ENCODE assay signal across 12 mouse cellular contexts in genomic region chr10:128588136-128588535, GRCm38 (mm10). TPM values are rescaled to one million over a fixed set of nuclear protein-coding genes. Genes with fewer than 3 reads are reported as not detected.
DNase-seq lines count a peak whose midpoint lies in the region; ATAC-seq and TF ChIP-seq lines count a peak whose summit lies in the region.
"Had no signal": no experiment of that assay in that cellular context is flagged by ENCODE, and none has a peak within 500 bp of the region (broad histone marks: within the 10 kb centered on the region; RNA-seq: fewer than 3 reads in every experiment).

No protein-coding gene starts in this region.

- ATAC-seq in heart, embryonic 15.5 days (replicated peaks; ENCODE audit: insufficient number of reproducible peaks, insufficient read depth, low FRiP score, low read depth): no peak
- no peak for ATAC-seq in lung, embryonic 16.5 days (ENCODE audit: low read depth)
- ATAC-seq in liver, embryonic 11.5 days (replicated peaks; ENCODE audit: low FRiP score): no peak
- ATAC-seq in stomach, postnatal 0 days (ENCODE audit: low FRiP score, low TSS enrichment): peak; percentile 0; the same call in 1 of the 2 replicates
- ATAC-seq: activated CD4-positive, CD25-positive, alpha-beta regulatory T cell, adult 4 months; CD4-positive, CD25-positive, alpha-beta regulatory T cell, adult 4 months; forebrain, embryonic 14.5 days had no signal

- no peaks in the 10 kb centered on the region for H3K36me3 ChIP-seq in heart, embryonic 15.5 days
- H3K36me3 ChIP-seq in lung, embryonic 16.5 days (ENCODE audit: control insufficient read depth, insufficient read depth, low read length): no peaks in the 10 kb centered on the region; the same call in 1 of the 2 replicates
- H3K36me3 ChIP-seq in liver, embryonic 11.5 days (ENCODE audit: control insufficient read depth, insufficient read depth, low read length): no peaks in the 10 kb centered on the region
- peaks cover 2% of the 10 kb centered on the region; the same call in 1 of the 2 replicates for H3K36me3 ChIP-seq in stomach, postnatal 0 days (ENCODE audit: control insufficient read depth, insufficient read depth, low read length)

- H3K4me1 ChIP-seq in heart, embryonic 15.5 days (replicated peaks): peaks cover 28% of the 10 kb centered on the region
- H3K4me1 ChIP-seq in lung, embryonic 16.5 days (replicated peaks; ENCODE audit: control insufficient read depth, insufficient read depth, low read length): peaks cover 22% of the 10 kb centered on the region
- H3K4me1 ChIP-seq in liver, embryonic 11.5 days (replicated peaks; ENCODE audit: control insufficient read depth, insufficient read depth, low read length): peaks cover 8% of the 10 kb centered on the region
- H3K4me1 ChIP-seq in stomach, postnatal 0 days (replicated peaks; ENCODE audit: control insufficient read depth, insufficient read depth): 0 out of 2 replicates have a peak, but pooled peaks cover 7% of the 10 kb centered on the region

- no peaks in the 10 kb centered on the region for H3K9me3 ChIP-seq in heart, embryonic 15.5 days (replicated peaks)
- H3K9me3 ChIP-seq in lung, embryonic 16.5 days (ENCODE audit: control insufficient read depth, low read length): no peaks in the 10 kb centered on the region
- no peaks in the 10 kb centered on the region for H3K9me3 ChIP-seq in liver, embryonic 11.5 days (ENCODE audit: control insufficient read depth, low read length)
- no peaks in the 10 kb centered on the region for H3K9me3 ChIP-seq in stomach, postnatal 0 days (ENCODE audit: control insufficient read depth, low read length)

- H3K27me3 ChIP-seq in heart, embryonic 15.5 days: peaks cover 25% of the 10 kb centered on the region
- H3K27me3 ChIP-seq in lung, embryonic 16.5 days (ENCODE audit: control insufficient read depth, insufficient read depth, low read depth, low read length): peaks cover 18% of the 10 kb centered on the region
- peaks cover 58% of the 10 kb centered on the region for H3K27me3 ChIP-seq in liver, embryonic 11.5 days (replicated peaks; ENCODE audit: control insufficient read depth, insufficient read depth, low read length)
- no peaks in the 10 kb centered on the region for H3K27me3 ChIP-seq in stomach, postnatal 0 days (ENCODE audit: control insufficient read depth, insufficient read depth, low read length)

- WGBS in heart, embryonic 15.5 days: 41% methylated on average over 1 of the region's 1 CpGs
- 32% methylated on average over 1 of the region's 1 CpGs for WGBS in lung, embryonic 16.5 days
- WGBS in liver, embryonic 11.5 days: 44% methylated on average over 1 of the region's 1 CpGs
- WGBS in stomach, postnatal 0 days: 38% methylated on average over 1 of the region's 1 CpGs

- DNase-seq in heart, postnatal 36 days: no peak
- no peak for DNase-seq in lung, postnatal 4 days
- no peak for DNase-seq in liver, embryonic 11.5 days (ENCODE audit: low spot score)
- DNase-seq in stomach, postnatal 0 days (ENCODE audit: low spot score): no peak
- no peak for DNase-seq in cerebellum, adult 9-11 months
- DNase-seq in urinary bladder, postnatal 10 days (ENCODE audit: low spot score): no peak
- DNase-seq: right cerebral cortex, postnatal 25 days had no signal

- H3K9ac ChIP-seq in heart, embryonic 15.5 days: no peak overlapping the region
- peak overlapping the region; percentile 75 for H3K9ac ChIP-seq in lung, embryonic 16.5 days (ENCODE audit: low read length)
- no peak overlapping the region for H3K9ac ChIP-seq in liver, embryonic 11.5 days (ENCODE audit: low read depth, low read length)
- peak overlapping the region; percentile 80 for H3K9ac ChIP-seq in stomach, postnatal 0 days (ENCODE audit: low read length)

- no peak overlapping the region for H3K27ac ChIP-seq in heart, embryonic 15.5 days
- H3K27ac ChIP-seq in lung, embryonic 16.5 days (ENCODE audit: low read length): peak overlapping the region; percentile 96
- H3K27ac ChIP-seq in liver, embryonic 11.5 days (ENCODE audit: low read depth, low read length): no peak overlapping the region
- peak overlapping the region; percentile 98 for H3K27ac ChIP-seq in stomach, postnatal 0 days (replicated peaks)

- intact Hi-C loops in heart, postnatal 36 days (cut with DNase I): no loop called here

- no peak for TF ChIP-seq CTCF in stomach, postnatal 0 days (IDR thresholded peaks at IDR 0.05; ENCODE audit: low read depth)

- TF ChIP-seq EP300 in stomach, postnatal 0 days (optimal IDR thresholded peaks at IDR 0.05): no peak

- no peak overlapping the region for H3K4me3 ChIP-seq in heart, embryonic 15.5 days
- peak overlapping the region; percentile 70 for H3K4me3 ChIP-seq in lung, embryonic 16.5 days (ENCODE audit: low read length)
- H3K4me3 ChIP-seq in liver, embryonic 11.5 days (ENCODE audit: low read depth, low read length): no peak overlapping the region
- H3K4me3 ChIP-seq in stomach, postnatal 0 days (ENCODE audit: low read depth, low read length): peak overlapping the region; percentile 70

- H3K4me2 ChIP-seq in heart, embryonic 15.5 days: peak overlapping the region; percentile 1; the same call in 1 of the 2 replicates
- peak overlapping the region; percentile 97 for H3K4me2 ChIP-seq in lung, embryonic 16.5 days (ENCODE audit: low read depth, low read length)
- H3K4me2 ChIP-seq in liver, embryonic 11.5 days: peak overlapping the region; percentile 99
- H3K4me2 ChIP-seq in stomach, postnatal 0 days (replicated peaks; ENCODE audit: low read depth): peak overlapping the region; percentile 98

RNA-seq across cellular contexts. Expression of gene Erbb3, which starts 1.3 kb away (rescaled TPM):
- polyA plus RNA-seq in heart, embryonic 15.5 days (2015; fragmentation: Nextera tagmentation; extraction: Ambion mirVana): 3.4 and 5.0 TPM in 2 replicates
- total RNA-seq in heart, postnatal 36 days (2021): 1 to 10 TPM; 8.9 to 9.2 TPM
- polyA plus RNA-seq in lung, embryonic 16.5 days (2015; fragmentation: Nextera tagmentation; extraction: Ambion mirVana): 26.9 and 27.6 TPM in 2 replicates
- 3.0 and 3.7 TPM in 2 replicates for polyA plus RNA-seq in liver, embryonic 11.5 days (2014; fragmentation: Nextera tagmentation; extraction: Ambion mirVana)
- 18.6 and 18.9 TPM in 2 replicates for polyA plus RNA-seq in stomach, postnatal 0 days (2015; fragmentation: Nextera tagmentation; extraction: Ambion mirVana)

RNA-seq across cellular contexts. Expression of gene Pa2g4, which starts 22.3 kb away (rescaled TPM):
- 101 and 132 TPM in 2 replicates for polyA plus RNA-seq in heart, embryonic 15.5 days (2015; fragmentation: Nextera tagmentation; extraction: Ambion mirVana)
- total RNA-seq in heart, postnatal 36 days (2021): 10 to 100 TPM; 43.4 to 50.5 TPM
- polyA plus RNA-seq in lung, embryonic 16.5 days (2015; fragmentation: Nextera tagmentation; extraction: Ambion mirVana): 161 and 167 TPM in 2 replicates
- polyA plus RNA-seq in liver, embryonic 11.5 days (2014; fragmentation: Nextera tagmentation; extraction: Ambion mirVana): 384 and 397 TPM in 2 replicates
- 131 and 135 TPM in 2 replicates for polyA plus RNA-seq in stomach, postnatal 0 days (2015; fragmentation: Nextera tagmentation; extraction: Ambion mirVana)

RNA-seq across cellular contexts. Expression of gene Rps26, which starts 38.4 kb away (rescaled TPM):
- polyA plus RNA-seq in heart, embryonic 15.5 days (2015; fragmentation: Nextera tagmentation; extraction: Ambion mirVana): 359 and 409 TPM in 2 replicates
- 100 to 1,000 TPM; 246 to 289 TPM for total RNA-seq in heart, postnatal 36 days (2021)
- polyA plus RNA-seq in lung, embryonic 16.5 days (2015; fragmentation: Nextera tagmentation; extraction: Ambion mirVana): 720 and 793 TPM in 2 replicates
- polyA plus RNA-seq in liver, embryonic 11.5 days (2014; fragmentation: Nextera tagmentation; extraction: Ambion mirVana): 848 and 955 TPM in 2 replicates
- polyA plus RNA-seq in stomach, postnatal 0 days (2015; fragmentation: Nextera tagmentation; extraction: Ambion mirVana): 781 and 811 TPM in 2 replicates

RNA-seq across cellular contexts. Expression of gene Rpl41, which starts 39.0 kb away (rescaled TPM):
- 2,261 and 2,363 TPM in 2 replicates for polyA plus RNA-seq in heart, embryonic 15.5 days (2015; fragmentation: Nextera tagmentation; extraction: Ambion mirVana)
- total RNA-seq in heart, postnatal 36 days (2021): 1,000 to 10,000 TPM; 1,509 to 1,535 TPM
- polyA plus RNA-seq in lung, embryonic 16.5 days (2015; fragmentation: Nextera tagmentation; extraction: Ambion mirVana): 4,142 and 4,423 TPM in 2 replicates
- 3,476 and 3,859 TPM in 2 replicates for polyA plus RNA-seq in liver, embryonic 11.5 days (2014; fragmentation: Nextera tagmentation; extraction: Ambion mirVana)
- polyA plus RNA-seq in stomach, postnatal 0 days (2015; fragmentation: Nextera tagmentation; extraction: Ambion mirVana): 3,550 and 3,693 TPM in 2 replicates

RNA-seq across cellular contexts. Expression of gene Zc3h10, which starts 40.6 kb away (rescaled TPM):
- polyA plus RNA-seq in heart, embryonic 15.5 days (2015; fragmentation: Nextera tagmentation; extraction: Ambion mirVana): 10.2 and 11.0 TPM in 2 replicates
- total RNA-seq in heart, postnatal 36 days (2021): 1 to 10 TPM; 7.2 to 8.8 TPM
- 10.9 and 11.9 TPM in 2 replicates for polyA plus RNA-seq in lung, embryonic 16.5 days (2015; fragmentation: Nextera tagmentation; extraction: Ambion mirVana)
- polyA plus RNA-seq in liver, embryonic 11.5 days (2014; fragmentation: Nextera tagmentation; extraction: Ambion mirVana): 9.9 and 11.1 TPM in 2 replicates
- 7.8 and 8.5 TPM in 2 replicates for polyA plus RNA-seq in stomach, postnatal 0 days (2015; fragmentation: Nextera tagmentation; extraction: Ambion mirVana)

Comparison
In these comparisons a context has a peak if more than half of its experiments do, and no peak if none do; other contexts are left out.
1. H3K27ac ChIP-seq: peak in lung, embryonic 16.5 days (single experiment) and stomach, postnatal 0 days (single experiment); none in heart, embryonic 15.5 days (single experiment) and liver, embryonic 11.5 days (single experiment).
2. H3K4me2 ChIP-seq: peak in every context shown above with its lines; median percentile 99 in liver, embryonic 11.5 days; 98 in stomach, postnatal 0 days; 97 in lung, embryonic 16.5 days; 1 in heart, embryonic 15.5 days.
3. H3K4me3 ChIP-seq: peak in lung, embryonic 16.5 days (single experiment) and stomach, postnatal 0 days (single experiment); none in heart, embryonic 15.5 days (single experiment) and liver, embryonic 11.5 days (single experiment).
4. H3K9ac ChIP-seq: peak in lung, embryonic 16.5 days (single experiment) and stomach, postnatal 0 days (single experiment); none in heart, embryonic 15.5 days (single experiment) and liver, embryonic 11.5 days (single experiment).